Mouse (Mus musculus) lung, adult 18-20 months (tissue): Measurements from ENCODE around the gene Slc4a5.

Source experiments
- DNase-seq, 2 experiments: peaks; one replicate each; pipeline ENCODE4 v3.0.0; 2022; ENCODE audit warnings: mixed read lengths in 2 of 2

Gene Slc4a5

DNA sequence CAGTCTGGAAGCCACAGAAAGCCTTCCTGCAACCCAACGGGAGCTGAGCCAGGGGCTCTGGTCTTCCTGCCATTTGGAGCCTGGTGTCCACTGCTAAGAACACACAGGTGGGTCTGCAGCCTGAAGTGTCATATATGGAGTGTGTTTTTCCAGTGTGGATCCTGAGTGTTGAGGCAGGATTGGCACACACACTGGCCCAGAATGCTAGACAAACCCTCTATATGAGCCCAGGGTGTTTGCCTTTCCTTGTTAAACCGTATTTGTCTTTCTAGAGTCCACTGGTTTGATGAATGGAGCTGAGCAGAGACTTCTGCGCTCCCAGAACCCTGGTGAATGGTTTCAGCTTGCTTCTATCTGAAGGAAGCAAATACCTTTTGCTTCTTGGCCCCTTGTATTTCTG lies at the start of gene Slc4a5:
Gene Slc4a5 (plus strand): TSS at position 15 of the 400 bp plus-strand sequence.
- DNase-seq, result no peak

DNA sequence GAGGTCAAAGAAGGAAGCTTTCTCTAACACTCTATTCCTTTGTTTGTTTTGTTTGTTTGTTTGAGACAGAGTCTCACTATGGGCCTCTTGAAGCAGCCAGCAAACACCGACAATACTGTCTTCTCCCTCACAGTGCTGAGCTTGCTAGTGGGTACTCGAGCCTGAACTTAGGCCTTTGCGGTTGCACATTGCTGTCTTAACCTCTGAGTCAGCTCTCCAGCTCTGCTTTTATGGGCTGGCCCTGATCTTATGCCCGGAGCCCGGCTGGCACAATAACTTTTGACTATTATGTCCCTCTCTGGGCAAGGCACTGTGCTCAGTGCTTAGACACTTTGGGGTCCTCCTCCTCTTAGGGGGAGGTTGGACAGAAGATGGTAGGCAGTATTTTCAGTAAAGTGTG lies 49.8 kb upstream of the Slc4a5 start:
- DNase-seq, result peak; percentile 35 to 46

DNA sequence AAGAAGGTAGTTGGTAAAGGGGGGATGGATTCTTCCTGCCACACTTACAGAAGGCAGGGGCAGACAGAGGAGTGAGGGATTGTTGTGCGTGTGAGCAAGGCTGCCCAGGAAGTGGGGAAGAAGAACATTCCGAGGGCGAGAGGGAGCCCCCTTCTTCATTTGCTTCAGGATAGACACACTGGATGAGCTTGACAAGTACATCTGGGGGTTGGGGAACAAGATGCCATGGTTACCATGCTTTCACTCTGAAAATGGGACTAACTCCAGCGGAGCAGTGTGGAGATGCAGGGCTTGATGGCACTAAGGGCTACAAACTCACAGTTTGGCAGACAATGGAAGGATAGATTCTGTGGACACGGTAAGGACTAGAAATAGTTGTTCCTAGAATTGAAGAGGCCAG lies 48.6 kb upstream of the Slc4a5 start:
- DNase-seq, result no peak

DNA sequence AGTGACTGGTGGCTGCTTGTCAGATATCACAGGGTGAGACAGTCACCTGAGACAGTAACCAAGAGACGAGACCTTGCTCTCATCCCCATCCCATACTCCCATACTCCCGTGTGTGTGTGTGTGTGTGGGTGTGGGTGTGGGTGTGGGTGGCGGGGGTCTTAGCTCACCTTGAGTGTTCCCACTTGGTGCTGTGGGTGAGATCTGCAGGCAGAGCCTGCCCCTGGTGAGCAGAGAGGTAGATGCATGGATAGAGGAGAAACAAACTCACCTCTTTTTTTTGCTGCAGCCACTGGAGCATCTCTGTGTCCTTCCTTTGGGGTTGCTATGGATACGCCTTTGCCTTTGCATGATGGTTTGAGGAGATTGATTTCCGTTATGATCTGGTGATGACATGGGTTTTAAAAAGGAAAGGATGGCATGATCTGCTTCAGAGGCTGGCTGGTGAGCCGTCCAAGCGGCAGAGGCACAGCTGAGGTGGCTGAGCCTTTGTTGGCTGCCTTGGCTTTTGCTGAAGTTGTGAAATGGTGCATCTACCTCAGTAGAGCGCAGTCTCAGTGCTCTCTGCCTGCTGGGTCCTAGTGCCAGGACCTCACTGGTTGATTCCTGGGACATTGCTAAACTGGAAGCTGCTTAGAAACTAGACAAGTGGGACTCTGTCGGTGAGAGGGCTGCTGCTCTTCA lies 47.2 kb upstream of the Slc4a5 start:
- no peak for DNase-seq

DNA sequence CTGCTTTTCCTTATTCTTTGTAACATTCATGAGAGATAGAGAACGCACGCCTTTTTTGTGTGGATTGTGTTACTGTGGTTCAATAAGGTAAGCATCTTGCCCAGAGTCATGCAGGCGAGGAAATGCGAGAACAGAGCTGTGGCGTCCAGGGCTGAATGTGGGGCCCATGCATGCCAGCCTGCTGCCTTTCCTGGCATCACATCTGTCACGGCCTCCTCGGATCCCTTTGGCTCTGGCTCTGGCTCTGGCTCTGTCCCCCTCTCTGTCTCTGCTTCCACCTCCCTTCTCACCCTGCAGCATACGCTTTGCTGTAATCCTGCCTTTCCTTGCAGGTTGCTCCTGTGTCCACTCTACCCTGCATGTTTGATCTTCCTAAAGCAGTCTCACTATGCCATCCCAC lies 43.6 kb upstream of the Slc4a5 start:
- no peak for DNase-seq

DNA sequence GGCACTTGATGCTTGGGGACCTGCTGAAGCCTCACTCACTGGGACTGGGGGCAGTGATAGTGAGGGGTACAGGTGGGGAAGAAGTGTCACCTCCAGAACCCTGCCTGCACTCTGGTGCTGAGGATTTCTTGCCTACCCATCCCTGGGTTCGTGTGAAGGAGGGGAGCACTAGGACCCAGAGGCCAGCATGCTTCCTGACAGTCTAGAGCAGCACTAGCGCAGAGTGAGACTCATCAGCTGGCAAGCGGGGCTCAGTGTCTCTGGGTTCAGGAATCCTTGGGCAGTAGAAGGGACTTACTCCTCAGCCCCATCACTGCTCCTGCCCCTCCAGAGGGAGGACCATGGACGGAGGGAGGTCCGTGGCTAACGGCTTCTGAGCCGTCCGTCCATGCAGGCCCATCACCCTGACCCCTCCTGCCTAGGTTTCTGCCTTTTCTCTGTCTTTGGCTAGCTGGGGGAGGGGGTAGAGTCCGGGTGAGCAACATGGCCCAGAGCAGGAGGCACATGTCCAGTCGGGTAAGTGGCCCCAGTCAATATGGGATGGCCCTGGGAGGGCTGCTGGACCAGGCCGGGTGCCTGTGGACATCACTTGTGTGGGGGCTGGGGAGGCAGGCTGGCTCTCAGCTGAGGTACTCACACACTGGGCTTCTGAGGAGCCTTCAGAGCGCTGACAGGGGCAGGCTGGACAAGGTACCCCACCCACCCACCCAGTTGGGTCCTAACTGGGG lies 40.1 kb upstream of the Slc4a5 start:
- DNase-seq, result no peak

DNA sequence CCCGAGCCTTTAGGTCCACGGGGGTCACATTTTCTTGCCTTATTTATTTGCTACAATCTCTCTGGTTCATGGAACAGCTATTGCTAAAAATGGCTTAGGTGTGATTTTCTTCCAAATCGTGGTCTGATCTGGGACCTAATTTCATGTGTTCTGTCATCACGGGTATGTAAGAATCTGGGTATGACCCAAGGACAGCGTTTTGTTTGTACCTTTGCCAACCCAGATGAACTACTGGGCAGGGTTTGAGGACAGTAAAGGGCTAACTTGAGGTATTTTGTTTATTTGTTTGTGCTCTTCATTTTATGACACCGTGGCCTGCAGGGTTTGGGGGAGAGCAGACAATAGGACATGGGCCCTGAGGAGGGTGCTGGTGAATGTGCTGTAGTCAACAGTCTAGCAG lies 39.0 kb upstream of the Slc4a5 start:
- no peak for DNase-seq

DNA sequence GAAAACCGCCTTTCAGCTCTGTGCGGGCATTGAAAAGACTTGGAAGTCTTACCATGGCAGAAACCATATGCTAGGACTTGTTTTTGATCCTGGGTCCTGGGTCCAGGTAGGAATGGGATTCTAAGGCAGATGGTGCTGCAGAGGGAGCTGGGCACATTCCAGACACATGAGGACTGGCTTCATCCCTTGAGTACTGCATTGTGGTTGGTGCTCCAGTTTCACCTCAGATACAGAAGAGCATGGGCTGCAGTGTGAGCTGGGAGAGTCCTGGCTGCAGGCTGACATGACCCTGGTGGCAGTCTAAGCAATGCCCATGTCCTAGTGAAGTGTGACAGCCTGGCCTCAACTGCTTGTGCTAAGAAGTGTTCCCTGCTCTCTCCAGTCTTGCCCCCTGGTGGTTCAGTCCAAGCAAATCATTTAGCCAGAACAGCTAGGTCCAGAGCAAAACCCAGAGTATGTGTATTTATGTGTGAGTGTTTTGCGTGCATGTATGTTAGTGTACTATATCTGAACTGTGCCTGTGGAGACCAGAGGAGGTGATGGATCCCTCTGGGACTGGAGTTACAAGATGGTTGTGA lies 34.7 kb upstream of the Slc4a5 start:
- no peak for DNase-seq

DNA sequence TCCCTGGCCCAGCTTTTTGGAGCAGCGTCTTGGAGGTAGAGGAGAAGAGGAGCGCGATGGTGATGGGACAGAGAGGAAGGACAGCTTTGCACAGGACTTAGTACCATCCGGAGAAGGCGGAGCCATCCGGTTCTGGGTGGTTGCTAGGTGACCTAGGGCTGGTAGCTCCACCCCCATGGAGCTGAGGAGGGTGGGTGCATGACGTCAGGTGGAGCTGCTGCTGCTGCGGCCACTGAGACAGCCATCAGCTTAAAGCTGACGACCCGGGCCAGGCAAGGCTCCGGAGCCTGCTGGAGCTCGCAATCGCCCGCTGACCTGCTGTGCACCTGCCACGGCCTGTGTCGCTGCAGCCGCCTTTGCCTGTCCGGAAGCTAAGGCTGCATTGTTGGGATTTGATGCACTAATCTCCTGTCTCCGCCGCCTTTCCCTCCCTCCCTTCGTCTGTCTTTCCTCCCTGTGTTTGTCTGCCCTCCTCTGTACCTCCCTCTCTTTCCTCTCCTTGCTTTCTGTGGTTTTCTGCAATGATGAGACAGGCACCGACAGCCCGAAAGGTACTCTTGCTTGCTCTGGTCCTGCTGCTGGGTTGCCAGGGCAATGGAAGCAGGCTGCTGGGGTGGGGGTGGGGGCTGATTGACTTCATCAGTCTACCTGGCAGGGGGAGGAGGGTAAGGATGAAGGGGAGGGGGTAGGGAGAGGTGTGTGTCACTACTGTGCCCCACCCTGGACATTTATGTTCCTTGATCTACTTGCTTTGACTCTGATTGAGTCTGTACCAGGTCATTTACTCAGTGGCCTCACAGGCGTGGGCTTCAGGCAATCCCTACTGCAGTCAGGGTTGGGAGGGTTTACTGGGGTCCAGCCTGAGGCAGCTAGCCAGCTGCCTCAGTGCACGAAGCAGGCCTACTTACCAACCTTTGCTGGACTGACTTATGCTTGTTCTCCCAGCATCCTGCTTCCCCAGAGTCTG lies 33.5 kb upstream of the Slc4a5 start:
- peak; percentile 44 to 53 for DNase-seq

DNA sequence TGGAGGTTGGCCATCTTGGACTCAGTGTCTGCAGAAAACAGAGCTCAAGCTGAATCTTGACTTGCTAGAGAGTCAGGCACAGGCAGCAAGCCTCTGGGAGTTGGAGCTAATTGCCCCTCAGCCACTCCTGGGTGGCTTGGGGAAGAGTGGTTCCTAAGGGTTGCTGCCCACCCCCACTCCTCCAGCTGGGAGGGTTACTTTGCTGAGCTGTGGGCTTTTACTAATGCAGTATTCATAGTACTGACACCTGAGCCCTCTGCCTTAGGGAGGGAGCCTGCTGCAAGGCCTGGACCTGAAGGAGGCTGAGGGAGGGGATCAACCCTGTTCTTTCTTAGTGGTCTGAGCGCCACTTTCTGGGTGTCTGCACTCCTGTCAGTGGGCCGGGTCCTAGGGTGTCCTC lies 32.7 kb upstream of the Slc4a5 start:
- DNase-seq, result no peak

DNA sequence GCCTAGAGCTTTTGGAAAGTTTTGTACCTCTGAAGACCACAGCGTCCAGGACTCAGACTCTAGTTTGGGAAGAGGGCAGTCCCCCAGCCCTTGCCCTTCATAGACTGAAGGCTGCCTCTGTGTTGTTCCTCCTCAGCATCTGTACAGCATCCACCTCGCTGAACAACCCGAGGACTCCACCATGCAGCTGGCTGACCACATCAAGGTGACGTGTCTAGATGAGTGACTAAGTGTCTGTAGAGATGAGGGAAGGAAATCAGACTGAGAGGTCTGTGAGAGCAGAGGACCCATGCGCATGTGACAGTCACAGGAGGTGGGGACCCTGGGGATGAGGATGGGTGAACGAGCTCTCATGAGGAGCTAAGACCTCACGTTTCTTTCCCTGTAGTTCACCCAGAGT lies 26.1 kb upstream of the Slc4a5 start:
- DNase-seq, result no peak

DNA sequence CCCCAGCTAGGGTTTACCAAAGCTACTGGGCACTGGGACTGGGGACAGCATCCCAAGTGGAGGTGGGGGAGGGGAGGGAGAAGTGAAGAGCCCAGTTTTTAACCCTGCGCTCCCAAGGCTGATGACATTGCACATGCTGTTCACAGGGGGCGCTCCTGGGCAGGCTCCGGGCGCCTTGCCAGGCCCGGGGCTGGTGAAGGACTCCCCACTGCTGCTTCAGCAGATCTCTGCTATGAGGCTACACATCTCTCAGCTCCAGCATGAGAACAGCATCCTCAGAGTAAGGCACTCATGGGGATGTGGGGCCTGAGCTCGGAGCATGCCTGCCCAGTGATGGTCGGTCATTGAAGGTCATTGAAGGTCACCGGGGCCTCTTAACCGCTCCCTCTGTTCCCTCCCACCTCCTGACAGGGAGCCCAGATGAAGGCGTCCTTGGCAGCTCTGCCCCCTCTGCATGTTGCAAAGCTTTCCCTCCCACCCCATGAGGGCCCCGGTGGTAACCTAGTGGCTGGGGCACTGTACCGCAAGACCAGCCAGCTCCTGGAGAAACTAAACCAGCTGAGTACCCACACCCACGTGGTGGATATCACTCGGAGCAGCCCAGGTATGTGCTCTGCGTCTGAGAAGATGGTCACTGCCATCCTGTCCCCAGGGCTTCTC lies 22.2 kb upstream of the Slc4a5 start:
- peak in 1 of 2 experiments; percentile 23 for DNase-seq

DNA sequence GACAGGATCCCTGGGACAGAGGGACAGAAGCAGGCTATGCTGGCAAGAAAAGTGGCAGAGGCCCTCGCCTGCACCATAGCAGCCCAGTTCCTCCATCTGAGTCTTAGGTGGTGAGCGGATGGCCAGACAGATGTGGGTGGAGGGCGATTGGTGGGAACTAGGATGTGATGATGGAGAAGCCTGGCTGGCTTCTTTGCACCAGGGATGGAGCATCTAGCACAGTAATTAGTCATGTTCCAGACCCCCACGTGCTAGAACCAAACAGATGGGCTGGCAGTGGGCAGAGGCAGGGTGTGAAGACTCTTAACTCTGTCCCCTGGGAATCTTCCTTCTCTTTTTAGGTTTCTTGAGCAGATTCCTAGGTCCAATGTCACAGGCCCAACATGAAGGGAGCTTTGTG lies 16.3 kb upstream of the Slc4a5 start:
- DNase-seq, result no peak

DNA sequence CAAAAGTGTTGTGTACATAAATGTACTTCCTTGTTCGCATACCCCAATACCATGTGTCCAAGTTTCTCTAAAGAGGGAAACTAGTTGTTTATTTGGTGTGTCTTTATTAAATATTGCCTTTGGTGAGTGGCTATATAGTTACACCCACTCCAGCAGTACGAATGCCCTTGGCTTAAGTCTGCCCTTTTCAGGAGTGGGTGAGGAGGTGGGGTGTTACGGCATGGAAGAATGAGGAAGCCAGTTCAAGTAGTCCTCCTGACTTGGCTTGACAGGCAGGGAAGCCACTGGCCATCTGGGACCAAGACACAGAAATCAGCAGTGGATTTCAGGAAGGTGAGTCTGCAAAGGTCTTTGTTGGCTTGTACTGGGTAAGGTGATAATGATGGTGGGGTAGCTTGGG lies 13.8 kb upstream of the Slc4a5 start:
- peak; percentile 67 to 75 for DNase-seq

DNA sequence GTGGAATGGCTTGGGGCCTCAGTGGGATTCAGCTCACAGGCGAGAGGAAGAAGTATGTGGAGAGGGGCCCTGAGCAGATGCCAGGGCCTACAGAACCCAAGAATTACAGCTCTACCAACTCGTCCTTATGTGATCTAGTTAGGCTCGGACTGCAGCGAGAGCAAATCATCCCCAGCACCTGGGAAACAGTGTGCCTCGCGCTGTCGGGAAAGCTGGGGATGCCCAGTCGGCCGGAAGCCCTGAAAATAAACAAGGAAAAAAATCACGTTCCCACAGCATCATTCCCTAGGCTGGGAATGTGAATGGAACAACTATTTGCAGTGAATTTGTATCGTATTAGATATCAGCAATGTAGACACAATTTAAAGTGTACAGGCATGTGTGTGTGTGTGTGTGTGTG lies 13.3 kb upstream of the Slc4a5 start:
- no peak for DNase-seq

DNA sequence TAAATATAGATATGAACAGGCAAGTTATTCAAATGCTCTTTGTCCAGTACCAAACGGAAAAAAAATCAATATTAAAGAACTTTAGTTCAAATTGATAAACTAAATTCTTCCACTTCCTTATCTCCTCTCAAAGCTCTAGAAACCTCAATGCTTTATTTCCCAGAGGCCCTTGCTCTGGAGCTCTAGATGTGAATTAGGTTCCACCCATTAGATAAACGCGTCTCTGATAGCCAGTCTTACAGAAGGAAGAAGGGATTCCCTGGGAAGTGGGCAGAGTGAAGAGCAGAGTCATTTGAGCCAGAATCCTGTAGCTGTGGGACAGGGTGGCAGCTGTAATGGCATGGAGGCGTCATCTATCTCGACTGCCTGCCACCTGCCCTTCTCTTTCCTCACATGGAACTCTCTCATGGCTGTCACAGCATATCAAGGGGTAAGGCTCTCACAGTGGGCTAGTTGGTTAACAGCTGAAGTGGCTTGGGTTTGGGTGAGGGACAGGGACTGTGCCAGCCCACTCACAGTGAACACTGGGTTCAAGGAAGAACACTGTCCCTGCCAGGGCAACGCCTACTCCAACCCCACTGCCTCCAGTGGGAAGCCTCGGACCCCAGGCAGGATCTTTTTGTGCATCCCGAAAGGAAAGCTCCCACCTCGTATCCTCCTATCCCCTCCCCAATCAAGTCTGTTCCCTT lies 12.1 kb upstream of the Slc4a5 start:
- DNase-seq, result no peak

DNA sequence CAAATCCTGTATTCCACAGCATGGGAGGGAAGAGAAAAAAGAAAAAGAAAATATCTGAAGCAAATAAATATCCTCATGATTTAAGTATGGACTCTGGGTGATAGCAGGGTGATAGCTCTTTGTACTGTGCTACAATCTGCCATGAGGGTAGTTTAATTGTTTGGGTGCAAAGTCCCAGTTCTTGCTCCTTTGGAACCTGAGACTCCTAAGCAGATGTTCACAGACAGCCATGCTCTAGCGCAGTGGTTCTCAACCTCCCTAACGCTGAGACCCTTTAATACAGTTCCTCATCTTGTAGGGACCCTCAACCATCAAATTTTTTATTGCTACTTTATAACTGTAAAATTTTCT lies 11.6 kb upstream of the Slc4a5 start:
- DNase-seq, result no peak

DNA sequence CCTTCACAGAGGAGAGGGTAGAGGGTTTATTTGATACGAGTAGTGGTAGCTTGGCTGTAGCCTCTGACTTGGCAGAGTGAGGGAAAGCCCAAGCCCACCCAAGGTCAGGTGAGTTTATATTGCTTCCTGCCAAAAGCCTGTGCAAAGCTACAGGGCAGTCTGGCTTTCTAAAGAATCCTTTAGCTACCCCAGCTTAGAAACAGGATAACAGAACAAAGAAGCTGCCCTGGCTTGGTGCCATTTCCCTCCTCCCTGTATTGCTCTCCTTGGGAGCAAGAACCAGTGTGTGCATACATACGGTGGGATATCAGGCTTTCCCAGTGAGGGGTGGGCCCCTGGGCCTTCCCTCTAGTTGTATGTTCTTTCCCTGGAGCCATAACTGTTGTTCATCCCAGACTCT lies 9.1 kb upstream of the Slc4a5 start:
- DNase-seq, result no peak

DNA sequence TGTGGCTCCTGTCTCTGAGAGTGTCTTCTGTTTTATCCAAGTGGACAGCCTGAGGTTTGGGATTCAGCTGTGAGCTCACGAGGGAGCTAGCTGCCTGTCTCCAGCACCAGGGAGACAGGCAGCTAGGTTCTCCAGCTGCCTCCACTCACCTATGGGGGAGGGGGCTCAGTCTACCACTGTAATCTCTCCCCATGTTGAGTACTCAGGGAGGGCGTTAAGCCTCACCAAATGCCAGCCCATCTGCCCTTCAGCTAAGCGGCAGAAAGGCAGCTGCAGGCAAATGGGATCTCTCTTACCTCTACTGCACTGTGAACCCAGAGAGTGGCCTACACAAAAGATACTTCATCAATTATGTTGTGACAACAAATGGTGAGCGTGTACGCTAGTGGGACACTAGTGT lies 8.1 kb upstream of the Slc4a5 start:
- DNase-seq, result no peak

DNA sequence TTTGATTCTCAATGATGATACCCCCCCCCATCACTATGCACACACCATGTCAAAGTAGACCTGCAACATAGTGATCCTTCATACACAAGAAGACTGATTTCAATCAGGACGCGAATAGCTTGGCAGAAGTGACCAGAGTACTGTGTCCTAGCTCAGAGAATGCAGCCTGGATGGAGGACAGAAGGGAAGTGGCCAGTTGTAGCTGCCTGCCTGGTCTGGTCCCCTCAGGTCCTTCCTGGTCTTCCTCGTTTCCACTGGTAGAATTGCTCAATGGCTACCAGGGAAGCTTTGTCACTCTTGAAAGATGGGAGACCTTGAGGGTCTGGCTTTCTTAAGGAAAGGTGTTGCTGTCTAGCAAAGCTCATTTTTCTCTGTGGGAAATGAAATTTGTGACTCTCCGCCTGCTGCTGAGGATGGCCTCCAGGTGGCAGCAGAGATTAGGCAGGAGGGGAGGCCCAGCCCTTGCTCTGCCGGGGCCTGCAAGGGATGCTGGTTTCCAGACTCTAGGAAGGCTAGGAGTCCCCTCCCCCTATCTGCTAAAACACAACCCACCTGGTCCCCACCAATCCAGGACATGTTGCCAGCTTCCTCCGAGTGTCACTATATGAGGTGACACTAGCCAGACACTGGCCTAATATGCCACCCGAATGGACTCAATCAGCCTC lies 4.5 kb upstream of the Slc4a5 start:
- DNase-seq, result peak; percentile 49 to 60

DNA sequence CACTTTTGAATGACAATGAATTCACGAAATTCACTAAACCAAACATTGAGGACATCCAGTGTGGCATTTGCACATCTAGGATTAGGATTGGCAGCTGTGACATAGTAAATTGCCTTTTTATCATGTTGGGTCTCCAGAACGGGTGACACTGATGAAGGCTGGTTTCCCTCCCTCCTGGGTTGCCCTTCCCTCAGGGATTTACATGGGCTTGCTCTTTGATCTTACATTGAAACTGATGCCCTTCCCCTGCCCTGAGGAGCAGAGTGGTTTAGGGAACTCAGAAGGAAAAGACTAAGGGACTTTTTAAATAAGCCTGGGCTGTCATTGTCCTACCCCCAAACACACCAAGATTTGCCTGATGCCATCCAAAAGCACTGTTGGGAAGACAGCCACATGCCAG lies 11.9 kb downstream of the Slc4a5 start:
- DNase-seq, result no peak

DNA sequence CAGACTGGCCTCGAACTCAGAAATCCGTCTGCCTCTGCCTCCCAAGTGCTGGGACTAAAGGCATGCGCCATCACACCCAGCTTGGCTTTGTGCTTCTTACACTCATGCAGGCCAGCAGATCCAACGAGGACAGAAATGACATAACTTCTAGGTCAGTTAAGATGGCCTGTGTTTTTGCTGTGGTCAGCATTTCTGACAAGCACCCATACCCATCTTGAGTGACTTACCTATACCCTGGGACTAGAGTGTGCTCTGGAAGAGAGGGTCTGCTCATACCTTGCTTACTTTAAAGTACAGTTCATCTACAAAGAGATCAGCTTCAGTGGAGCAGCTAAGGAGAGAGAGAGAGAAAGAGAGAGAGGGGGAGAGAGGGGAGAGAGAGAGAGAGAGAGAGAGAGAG lies 13.7 kb downstream of the Slc4a5 start:
- no peak for DNase-seq
